Mouse (Mus musculus): ENCODE results near the gene Nox3. TPM values are rescaled to one million over a fixed set of nuclear protein-coding genes. Genes with fewer than 3 reads are reported as not detected.

Gene Nox3
- not detected for total RNA-seq (2021)
- long read RNA-seq, result 0 reads

DNA sequence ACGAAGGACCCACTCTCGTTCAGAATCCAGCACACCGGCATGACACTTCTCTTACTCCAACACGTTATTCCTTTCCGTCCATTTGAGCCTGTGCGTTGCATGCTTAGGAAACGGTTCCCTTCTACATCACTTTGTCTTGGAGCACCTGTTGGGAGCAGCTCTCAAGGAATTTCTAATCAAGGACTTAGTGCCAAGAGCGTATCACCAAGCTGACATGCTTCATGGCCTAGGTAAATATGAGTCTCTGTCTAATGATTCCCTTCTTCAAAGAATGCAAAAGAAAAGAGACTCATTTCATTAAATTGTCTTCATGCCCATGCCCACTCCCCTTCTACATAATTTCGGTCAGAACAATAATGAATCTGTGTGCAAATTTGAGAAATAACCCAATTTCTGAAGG lies at the start of gene Nox3:
Gene Nox3, minus strand, starts transcription at position 101 of the 400 bp plus-strand sequence.
- no peak for DNase-seq (ENCODE audit: low spot score in 2 of 2)

DNA sequence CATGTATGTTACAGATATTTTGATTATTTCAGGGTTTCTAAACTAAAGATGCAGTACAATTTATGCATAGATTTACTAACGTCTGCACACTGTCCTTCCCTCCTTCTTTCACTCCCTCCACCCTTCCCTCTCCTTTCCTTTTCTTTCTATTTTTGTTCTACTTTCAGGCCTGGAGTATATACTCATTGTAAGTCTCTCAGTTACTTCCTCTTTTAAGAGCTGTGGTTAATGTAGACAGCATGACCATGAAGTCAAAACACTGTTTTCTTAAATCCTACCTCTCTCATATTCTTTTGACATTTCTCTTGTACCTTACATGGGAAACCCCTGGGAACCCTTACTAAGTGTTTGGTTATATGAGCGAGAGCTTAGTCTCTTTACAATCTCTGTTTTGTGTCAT lies 48.3 kb upstream of the Nox3 start:
- no peak for DNase-seq (ENCODE audit: low spot score in 2 of 2)

DNA sequence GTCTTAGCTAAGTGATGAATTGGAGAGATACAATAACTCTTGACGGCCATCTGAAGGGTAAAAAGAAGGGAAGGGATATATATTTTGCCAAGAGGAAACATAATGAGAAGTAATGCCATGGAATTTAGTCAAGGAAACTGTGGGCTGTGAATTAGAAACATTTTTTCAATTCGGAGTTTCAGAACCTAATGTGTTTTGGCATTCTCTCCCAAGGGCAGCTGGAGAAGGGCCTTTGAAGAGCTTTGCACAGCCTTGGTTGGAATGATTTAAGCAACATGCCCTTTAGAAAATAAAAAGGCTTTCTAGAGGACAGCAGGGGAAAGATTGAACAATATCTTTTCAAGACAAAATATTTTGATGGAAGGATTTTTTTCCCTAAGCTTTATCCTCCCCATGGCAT lies 40.9 kb upstream of the Nox3 start:
- no peak for DNase-seq (ENCODE audit: low spot score in 2 of 2)

DNA sequence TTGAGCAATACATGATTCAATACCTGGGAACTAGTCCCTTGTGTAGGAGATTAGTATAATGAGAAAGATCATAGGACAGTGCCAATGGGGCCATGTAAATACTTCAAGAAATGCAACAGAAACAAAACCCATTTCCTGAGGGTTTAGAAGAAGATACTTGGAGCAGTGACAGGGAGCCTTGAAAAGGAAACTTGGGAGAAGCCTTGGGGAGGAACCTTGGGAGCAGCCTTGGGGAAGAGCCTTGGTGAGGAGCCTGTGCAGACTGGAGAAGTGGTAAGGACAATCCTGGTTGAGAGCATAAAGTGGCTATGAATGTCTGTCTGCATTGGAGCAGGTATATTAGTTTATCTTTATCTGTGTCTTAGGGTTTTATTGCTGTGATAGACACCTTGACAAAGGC lies 38.2 kb upstream of the Nox3 start:
- DNase-seq (ENCODE audit: low spot score in 2 of 2), result no peak

DNA sequence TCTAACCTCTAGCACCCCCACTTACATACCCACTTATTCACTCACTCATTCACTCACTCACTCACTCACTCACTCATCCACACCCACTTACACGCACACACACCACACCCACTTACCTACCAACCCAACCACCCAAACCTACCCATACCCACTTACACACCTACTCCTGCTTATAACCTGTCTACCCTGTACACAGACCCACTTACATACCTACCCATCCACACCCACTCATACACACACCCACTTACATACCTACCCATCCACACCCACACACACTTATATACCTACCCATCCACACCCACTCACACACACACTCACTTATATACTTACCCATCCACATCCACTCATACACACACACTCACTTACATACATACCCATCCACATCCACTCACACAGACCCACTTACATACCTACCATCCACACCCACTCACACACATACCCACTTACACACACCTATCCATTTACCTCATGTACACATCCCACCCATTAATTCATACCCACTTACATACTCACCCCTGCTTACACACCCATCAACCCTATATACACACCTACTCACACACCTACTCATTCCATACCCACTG lies 9.4 kb upstream of the Nox3 start:
- DNase-seq (ENCODE audit: low spot score in 2 of 2), result no peak

DNA sequence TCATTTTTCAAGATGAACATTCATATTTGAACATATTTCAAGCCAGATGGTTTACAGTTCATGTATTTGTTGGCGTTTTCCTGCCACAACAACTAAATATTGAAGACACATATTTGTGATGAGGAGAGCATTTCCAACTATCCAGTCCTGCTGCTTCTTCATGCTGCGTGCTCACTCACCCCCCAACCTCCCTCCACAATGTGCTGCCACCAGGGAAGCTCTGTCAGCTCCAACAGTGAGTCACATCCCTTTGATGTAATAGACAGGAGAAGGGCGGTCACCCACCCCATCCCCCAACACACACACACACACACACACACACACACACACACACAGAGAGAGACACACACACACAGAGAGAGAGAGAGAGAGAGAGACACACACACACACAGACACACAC lies 6.3 kb upstream of the Nox3 start:
- DNase-seq (ENCODE audit: low spot score in 2 of 2), result peak in 1 of 2 experiments; percentile 22

DNA sequence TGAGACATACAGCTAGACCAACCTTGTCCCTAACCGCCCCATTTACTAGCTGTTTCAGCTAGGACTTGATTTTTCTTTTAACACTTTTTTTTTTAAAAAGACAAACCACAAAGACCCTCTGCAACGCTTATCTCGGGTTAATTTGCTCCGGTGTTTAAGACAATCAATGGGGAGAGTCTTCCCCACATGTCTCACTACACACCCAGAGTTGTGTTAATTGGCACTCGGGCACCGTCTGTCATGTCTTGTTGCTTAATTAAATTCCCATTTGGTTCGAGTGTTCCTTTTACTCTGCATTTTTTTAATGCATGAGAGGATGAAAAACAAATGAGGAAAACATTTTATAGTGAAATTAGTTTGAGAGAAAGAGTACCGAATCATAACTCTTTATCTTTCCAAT lies 3.2 kb downstream of the Nox3 start:
- no peak for DNase-seq (ENCODE audit: low spot score in 2 of 2)

DNA sequence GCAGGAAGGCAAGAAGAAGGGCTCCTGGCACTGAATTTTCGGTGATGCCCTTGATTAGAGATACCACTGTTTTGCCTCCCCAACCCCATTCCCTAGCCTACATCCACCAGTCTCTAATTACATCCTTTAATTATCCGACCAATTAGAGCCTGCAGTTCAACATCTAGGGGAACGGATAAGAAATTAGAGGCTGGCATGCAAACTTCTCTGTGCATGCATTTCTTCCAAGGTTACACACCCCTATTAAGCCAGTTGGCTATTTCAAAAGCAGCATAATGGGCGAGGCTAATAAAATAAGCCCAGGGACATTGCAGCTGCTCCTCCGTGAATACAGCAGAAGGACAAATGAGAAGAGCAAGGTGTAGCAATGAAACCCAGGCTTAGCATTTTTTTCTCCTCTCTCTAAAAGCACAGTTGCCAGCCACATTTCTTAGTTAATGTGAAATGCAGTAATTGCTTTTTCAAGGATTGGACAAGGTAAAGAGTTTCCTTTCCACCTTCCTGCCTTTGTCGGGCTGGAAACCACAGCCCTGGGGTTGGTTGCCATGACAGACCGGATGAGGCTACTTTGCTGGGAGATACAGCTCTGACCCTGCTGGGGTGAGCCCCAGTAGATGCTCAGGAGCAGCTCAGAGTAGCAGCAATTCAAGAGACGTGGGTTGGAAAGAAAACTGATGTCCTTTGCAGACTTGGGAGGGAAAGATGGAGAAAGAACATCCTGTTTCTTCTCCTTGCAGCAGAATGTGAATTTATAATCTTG lies 5.4 kb downstream of the Nox3 start:
- DNase-seq (ENCODE audit: low spot score in 2 of 2), result no peak

DNA sequence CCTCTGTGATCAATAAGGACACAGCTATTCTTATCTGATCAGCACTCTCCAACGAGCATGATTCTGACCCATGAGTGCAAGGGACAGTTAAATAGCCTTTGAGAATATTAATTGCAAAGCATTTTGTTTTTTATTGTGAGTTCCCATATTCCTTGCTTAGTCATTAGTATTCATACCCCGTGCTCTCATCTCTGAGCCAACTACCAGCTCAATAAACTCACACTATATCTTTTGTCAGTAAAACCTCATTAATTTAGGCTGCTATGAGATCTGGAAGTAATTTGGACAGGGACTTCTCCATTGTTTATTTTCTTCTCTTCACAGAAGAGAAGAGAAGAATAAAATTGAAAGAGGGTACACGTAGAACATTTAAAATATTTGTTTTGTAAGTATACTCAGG lies 12.4 kb downstream of the Nox3 start:
- DNase-seq (ENCODE audit: low spot score in 2 of 2), result no peak

DNA sequence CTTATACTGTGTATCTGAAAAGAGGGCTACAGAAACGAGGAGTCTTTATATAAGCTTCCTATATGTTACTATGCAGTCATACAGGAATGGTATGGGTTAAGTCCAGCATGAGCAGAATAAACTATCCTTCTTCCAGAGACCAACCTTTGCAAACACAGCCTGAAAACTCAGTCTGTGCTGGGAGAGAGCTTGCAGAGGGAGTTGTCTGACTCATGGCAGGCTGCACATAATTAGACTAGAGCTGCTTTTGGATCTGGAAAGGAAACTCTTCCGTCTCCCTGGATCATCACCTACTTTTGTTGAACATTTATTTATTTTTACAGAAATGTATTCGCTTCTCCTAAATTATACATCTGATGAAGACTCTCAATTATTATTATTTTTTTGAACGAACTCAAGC lies 26.8 kb downstream of the Nox3 start:
- DNase-seq (ENCODE audit: low spot score in 2 of 2), result no peak

DNA sequence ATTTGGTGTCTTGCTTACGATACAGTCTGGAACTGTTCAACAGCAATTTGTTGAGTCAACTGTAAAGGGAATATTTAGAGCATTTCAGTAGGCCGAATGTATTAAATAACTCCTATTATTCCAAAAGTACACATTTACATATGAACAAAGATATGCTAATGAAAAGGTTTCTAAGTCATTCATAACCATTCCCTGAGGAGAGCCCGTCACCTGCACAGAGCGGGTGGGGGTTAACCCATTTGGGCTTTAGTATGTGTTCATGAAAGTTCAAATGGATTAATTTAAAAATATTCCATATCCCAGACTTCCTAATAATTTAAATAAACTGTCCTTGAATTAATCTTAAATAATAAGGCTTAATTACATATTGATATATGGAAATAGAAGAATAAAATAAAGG lies 28.8 kb downstream of the Nox3 start:
- DNase-seq (ENCODE audit: low spot score in 2 of 2), result no peak

DNA sequence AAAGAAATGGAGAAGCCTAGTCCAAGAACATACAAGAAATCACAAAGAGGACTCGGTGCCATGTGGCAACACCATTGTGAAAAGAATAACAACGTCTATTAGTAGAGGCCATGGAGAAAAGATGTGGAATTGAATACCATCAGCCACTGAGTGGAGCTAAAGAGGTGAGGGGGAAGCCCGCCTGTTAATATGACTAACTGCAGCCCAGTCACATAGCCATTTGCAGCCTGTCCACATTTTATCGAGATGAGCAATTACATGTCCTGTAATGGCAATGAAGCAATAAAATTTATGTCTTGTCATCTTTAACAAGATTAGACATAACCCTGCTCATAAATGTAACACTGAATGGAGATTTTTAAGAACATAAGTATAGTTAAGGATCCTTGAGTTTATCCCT lies 30.7 kb downstream of the Nox3 start:
- no peak for DNase-seq (ENCODE audit: low spot score in 2 of 2)

DNA sequence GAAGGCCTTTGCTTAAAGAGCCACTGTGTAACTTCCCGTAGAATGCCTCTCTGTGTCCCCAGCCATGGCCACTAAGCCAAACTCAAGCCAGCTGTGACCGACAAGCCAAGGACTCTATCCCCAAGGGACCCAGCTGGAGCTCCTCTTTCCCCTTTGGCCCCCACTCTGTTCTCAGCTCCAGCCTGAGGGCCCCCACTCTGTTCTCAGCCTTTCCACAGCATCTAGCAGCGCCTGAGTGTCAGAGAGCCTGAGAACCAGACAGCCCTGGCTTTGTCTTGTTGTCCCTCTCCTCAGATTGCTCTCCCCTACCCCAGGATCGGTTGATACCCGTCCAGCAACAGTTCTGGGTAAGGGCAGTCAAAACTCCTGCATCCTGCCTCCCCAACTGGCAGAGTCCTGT lies 36.6 kb downstream of the Nox3 start:
- DNase-seq (ENCODE audit: low spot score in 2 of 2), result no peak

DNA sequence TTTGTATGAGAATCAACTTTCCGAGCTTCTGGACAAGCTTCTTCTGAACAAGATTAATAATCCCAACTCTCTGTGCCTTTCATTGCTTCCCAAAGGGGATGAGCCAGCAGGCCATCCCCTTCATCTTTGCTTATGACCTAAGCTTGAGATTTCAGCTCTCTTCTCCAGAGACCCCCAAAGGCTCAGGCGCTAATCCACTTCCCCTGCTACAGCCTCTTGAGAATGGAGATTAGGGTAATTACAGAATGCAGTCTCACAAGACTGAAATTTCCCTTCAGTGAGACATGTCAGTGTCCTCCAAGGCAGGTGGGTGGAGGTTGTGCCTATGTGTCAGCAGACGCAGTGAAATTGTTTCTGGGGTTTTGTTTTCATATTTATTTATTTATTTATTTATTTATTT lies 45.7 kb downstream of the Nox3 start:
- no peak for DNase-seq (ENCODE audit: low spot score in 2 of 2)

DNA sequence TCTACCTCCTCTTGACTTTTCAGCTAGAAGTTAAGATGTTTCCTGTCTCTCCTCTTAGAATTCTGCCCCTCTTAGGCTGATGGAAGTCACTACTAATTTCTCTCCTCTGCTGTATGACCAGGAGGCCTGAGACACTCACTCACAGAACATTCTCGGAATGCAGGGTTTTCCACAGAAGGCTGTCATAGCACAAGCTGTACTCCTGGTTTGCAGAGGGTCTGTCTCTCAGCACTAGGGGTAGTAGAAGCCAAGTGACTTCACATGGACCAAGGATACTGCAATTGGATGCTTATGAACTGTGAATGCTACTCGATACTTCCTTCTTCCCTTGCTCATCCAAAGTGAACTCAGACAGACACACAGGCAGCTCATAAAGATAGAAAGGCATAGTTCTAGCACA lies 52.5 kb downstream of the Nox3 start:
- DNase-seq (ENCODE audit: low spot score in 2 of 2), result no peak

DNA sequence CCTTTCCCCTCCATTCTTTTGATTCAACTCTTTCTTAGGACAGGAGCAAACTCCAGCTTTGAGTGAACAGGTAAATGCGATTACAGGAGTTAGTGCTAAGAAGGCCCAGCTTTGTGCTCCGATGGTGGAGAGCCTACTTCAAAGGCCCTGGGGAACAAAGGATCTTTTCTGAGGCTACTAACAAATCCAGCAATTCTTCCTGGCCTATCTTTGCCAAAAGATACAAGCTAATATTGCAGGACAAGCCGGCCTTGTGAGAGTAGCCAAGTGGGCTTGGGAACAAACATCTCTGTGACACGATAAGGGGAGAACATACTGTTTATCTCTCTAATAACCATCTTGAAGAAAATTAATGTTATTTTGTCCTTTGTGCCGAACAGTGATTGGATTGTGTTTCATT lies 54.6 kb downstream of the Nox3 start:
- DNase-seq (ENCODE audit: low spot score in 2 of 2), result no peak

DNA sequence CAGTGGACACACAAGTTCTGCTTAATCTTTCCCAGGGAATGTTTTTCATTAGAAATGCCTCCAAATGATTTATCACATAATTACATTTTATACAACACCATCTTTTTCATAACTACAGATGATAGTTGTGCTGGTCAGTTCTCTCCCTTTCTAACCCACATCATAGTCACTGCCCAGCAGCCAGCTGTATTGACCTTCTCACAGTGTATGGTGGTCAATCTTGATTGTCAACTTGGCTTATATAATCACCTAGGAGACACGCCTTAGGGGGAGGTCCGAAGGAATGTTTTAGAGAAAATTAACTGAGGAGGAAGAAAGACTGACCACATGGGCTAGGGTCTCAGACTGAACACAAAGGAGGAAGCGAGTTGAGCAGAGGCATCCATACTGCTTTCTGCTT lies 57.3 kb downstream of the Nox3 start:
- no peak for DNase-seq (ENCODE audit: low spot score in 2 of 2)

DNA sequence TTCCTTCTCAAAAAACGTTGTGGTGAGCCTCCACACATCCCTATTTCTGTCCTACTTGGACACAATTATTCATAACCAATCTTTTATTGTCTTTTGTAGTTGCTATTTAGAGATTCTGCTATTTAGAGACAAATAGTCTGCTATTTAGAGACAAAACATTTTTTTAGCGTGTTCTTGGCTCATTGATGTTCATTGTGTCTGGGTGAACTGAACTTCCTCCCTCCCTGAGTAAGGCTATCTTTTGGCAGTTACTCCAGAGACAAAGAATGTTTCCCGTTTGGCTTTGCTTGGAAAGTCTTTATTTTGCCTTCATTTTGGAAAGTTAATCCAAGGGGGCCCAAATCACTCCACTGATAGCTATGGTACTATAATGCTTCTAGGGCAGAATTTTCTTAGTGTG lies 63.6 kb downstream of the Nox3 start:
- no peak for DNase-seq (ENCODE audit: low spot score in 2 of 2)

DNA sequence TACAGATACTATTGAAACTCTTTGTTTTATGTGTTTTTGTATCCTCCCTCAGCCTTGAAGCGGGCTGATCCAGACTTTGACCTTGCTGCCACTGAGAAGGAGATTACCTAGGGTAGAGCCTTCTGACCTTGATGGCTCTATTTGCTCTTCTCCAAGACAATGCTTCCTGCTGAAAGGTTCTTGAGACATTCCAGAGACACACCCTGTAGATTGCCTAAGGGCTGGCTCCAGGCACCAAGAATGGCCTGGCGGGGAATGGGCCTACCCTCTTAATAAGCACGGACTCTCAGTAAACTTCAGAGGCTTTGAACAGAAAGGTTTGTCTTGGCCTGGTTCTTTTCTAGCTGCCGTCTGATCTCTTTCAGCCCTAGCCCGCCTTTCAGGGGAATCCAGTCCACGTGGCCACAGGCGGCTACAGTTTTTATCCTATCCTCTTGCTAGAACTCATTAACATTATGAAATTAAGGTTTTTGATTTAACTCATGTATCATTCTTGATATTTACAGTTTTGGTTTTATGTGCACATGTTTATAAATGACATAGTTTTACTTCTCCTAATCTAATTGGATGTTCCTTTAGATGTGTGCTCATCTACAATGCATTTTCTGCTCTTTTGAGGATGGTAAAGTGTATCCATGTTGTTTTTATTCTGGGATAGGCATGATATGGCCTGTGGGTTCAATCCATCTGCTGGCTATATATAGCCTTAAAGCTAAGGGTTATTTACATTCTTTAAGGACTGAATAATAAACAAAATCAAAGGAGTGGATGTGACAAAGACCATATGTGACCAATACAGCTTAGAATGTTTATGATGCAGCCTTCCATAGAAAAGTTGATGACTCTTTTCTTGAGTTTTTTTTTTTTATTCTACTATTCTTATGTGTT lies 79.5 kb downstream of the Nox3 start:
- no peak for DNase-seq (ENCODE audit: low spot score in 2 of 2)

DNA sequence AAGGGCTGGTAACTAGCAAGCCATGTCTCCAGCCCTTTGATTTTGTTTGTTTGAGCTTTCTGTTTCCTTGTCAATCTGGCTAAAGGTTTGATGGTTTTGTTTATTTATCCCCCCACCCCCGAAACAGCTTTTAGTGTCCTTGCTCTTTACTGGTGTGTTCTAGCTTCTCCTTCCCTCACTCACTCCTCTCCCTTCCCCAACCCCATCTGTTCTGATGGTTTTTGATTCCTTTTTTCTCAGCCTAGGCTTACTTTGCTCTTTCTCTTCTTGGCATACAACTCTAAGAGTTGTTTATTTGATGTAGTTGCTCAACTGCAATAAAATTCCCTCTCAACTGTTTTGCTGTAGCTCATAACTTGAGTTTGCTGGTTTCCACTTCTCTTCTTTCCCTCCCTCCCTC lies 80.5 kb downstream of the Nox3 start:
- DNase-seq (ENCODE audit: low spot score in 2 of 2), result no peak

DNA sequence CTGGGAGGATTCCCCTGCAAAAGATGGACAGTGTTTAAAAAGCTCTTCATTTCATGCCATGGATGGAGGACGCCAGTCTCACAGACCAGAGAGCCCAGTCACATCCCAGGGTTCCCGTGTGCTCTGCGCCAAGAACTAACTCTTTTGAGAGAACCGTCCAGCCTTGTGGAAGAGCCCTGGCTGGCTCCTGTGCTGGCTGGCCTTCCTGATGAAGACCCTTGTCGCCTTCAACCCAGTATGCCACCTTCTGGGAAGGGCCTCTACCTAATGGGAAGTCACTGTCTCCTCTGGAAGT lies 84.3 kb downstream of the Nox3 start:
- no peak for DNase-seq (ENCODE audit: low spot score in 2 of 2)

DNA sequence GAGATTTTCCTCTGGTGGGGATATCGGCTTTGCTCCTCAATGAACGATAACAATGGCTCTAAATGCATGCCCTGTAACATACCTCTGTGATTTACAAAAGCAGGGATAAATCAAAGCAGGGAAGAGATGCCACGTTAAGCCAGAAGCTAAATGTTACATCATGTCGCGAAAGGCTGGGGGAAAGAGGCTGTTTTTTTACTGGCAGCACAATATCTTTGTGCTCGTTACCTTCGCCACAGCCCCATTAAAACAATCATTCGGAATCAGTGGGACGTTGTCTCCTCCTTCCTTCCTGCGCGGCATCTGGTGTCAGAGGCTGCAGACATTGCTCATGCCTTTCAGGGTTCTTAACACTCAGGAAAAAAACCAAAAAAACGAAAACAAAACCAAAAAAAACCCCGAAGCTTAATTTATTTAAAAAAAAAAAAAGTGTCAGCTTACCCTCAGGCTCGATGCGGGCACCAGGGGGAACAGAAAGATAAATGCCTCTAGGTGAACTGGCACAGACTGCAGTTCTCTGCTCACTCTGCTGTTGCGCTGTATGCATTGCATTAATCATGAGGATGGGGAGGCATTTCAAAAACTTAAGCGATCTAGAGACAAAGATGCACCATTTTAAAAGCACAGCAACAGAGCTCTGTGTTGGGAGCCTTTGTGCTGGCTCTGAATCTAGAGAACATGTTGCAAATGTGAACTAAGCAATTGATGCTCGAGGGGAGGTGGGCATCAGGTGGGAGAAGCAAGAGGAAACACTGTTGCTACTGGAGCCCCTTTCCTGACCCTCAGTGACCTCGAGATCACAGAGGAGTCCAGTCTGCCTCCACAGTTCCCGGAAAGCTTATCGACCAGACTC lies 84.9 kb downstream of the Nox3 start:
- peak; percentile 23 to 37 for DNase-seq (ENCODE audit: low spot score in 2 of 2)

Measured in layer of hippocampus, postnatal 10 days (tissue).